Comparison of ENCODE assay signal across 12 mouse cellular contexts in the genomic region with DNA sequence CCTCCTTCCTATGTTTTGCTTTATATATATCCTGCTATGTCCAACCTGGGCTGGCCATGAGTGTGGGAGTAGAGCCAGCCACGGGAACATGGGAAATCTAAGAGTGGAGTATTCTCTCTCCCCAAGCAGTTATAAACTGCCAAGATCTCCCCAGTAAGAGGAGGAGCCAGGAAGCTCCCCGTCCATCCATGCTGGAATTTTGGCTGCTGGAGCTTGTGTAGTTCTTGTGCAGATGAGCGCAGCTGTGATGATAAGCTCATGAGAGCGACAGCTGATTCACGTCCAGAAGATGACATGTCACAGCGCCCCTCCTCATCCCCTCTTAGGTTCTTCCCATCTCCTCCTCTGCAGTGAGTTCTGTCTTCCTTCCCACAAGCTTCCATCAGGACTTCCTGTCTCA.
DNase-seq lines count a peak whose midpoint lies in the region; ATAC-seq lines count a peak whose summit lies in the region.
"Had no signal": no experiment of that assay in that cellular context is flagged by ENCODE, and none has a peak within 500 bp of the region (broad histone marks: within the 10 kb centered on the region; RNA-seq: fewer than 3 reads in every experiment).

No protein-coding gene starts in this region.

- H3K36me3 ChIP-seq in intestine, embryonic 15.5 days, result no peaks in the 10 kb centered on the region
- H3K36me3 ChIP-seq in stomach, embryonic 16.5 days (ENCODE audit: control insufficient read depth, insufficient read depth, low read length), result no peaks in the 10 kb centered on the region
- H3K36me3 ChIP-seq in midbrain, embryonic 14.5 days (ENCODE audit: control insufficient read depth, insufficient read depth, low read length), result no peaks in the 10 kb centered on the region
- H3K36me3 ChIP-seq: forebrain, embryonic 12.5 days; heart, embryonic 13.5 days; limb, embryonic 13.5 days; midbrain, embryonic 10.5 days had no signal

- H3K9ac ChIP-seq in intestine, embryonic 15.5 days, result no peak overlapping the region
- no peak overlapping the region for H3K9ac ChIP-seq in stomach, embryonic 16.5 days (ENCODE audit: low read length)
- H3K9ac ChIP-seq in midbrain, embryonic 14.5 days (replicated peaks; ENCODE audit: low read length), result no peak overlapping the region
- H3K9ac ChIP-seq: forebrain, embryonic 12.5 days; heart, embryonic 13.5 days; limb, embryonic 13.5 days had no signal

- H3K9me3 ChIP-seq in intestine, embryonic 15.5 days, result no peaks in the 10 kb centered on the region
- no peaks in the 10 kb centered on the region for H3K9me3 ChIP-seq in stomach, embryonic 16.5 days (replicated peaks; ENCODE audit: control insufficient read depth, low read length)
- no peaks in the 10 kb centered on the region for H3K9me3 ChIP-seq in midbrain, embryonic 14.5 days (ENCODE audit: control insufficient read depth, low read length)
- H3K9me3 ChIP-seq: forebrain, embryonic 12.5 days; heart, embryonic 13.5 days; limb, embryonic 13.5 days; midbrain, embryonic 10.5 days had no signal

- ATAC-seq in intestine, embryonic 15.5 days, result peak; percentile 87
- ATAC-seq in stomach, embryonic 16.5 days (ENCODE audit: insufficient read depth, low FRiP score), result peak; percentile 91
- ATAC-seq in midbrain, embryonic 14.5 days (ENCODE audit: low FRiP score, low TSS enrichment), result no peak

- H3K27me3 ChIP-seq in intestine, embryonic 15.5 days (replicated peaks), result no peaks in the 10 kb centered on the region
- no peaks in the 10 kb centered on the region for H3K27me3 ChIP-seq in stomach, embryonic 16.5 days (ENCODE audit: control insufficient read depth, insufficient read depth, low read length)
- H3K27me3 ChIP-seq in midbrain, embryonic 14.5 days (ENCODE audit: control insufficient read depth, insufficient read depth, low read length), result no peaks in the 10 kb centered on the region
- H3K27me3 ChIP-seq: forebrain, embryonic 12.5 days; heart, embryonic 13.5 days; limb, embryonic 13.5 days had no signal

- peak; percentile 26 for DNase-seq in ovary, adult 18-20 months (ENCODE audit: low spot score)
- DNase-seq in ovary, postnatal 10 days (ENCODE audit: low spot score), result no peak
- DNase-seq in kidney, postnatal 4 days, result peak; percentile 70 to 76
- no peak for DNase-seq in midbrain, embryonic 14.5 days
- no peak for DNase-seq in cerebellum, postnatal 25 days
- DNase-seq: thymus, postnatal 14 days had no signal

- no peak overlapping the region for H3K4me3 ChIP-seq in intestine, embryonic 15.5 days (replicated peaks)
- no peak overlapping the region for H3K4me3 ChIP-seq in stomach, embryonic 16.5 days (replicated peaks; ENCODE audit: low read length)
- no peak overlapping the region for H3K4me3 ChIP-seq in midbrain, embryonic 14.5 days (replicated peaks; ENCODE audit: low read depth, low read length)
- H3K4me3 ChIP-seq: forebrain, embryonic 12.5 days; heart, embryonic 13.5 days; limb, embryonic 13.5 days; midbrain, embryonic 10.5 days had no signal

- WGBS in intestine, embryonic 15.5 days, result 48% methylated on average over 6 of the region's 6 CpGs
- WGBS in stomach, embryonic 16.5 days, result 44% methylated on average over 6 of the region's 6 CpGs
- 94% methylated on average over 6 of the region's 6 CpGs for WGBS in midbrain, embryonic 14.5 days

- no peak overlapping the region for H3K27ac ChIP-seq in intestine, embryonic 15.5 days
- peak overlapping the region; percentile 67 for H3K27ac ChIP-seq in stomach, embryonic 16.5 days (ENCODE audit: low read length)
- no peak overlapping the region for H3K27ac ChIP-seq in midbrain, embryonic 14.5 days (replicated peaks; ENCODE audit: low read depth, low read length)
- H3K27ac ChIP-seq: forebrain, embryonic 12.5 days; heart, embryonic 13.5 days; limb, embryonic 13.5 days; midbrain, embryonic 10.5 days had no signal

- no peak overlapping the region for H3K4me2 ChIP-seq in intestine, embryonic 15.5 days (replicated peaks)
- H3K4me2 ChIP-seq in stomach, embryonic 16.5 days (ENCODE audit: low read depth, low read length), result no peak overlapping the region
- no peak overlapping the region for H3K4me2 ChIP-seq in midbrain, embryonic 14.5 days (ENCODE audit: low read length)
- H3K4me2 ChIP-seq: forebrain, embryonic 12.5 days; heart, embryonic 13.5 days; limb, embryonic 13.5 days had no signal

- no peaks in the 10 kb centered on the region for H3K4me1 ChIP-seq in intestine, embryonic 15.5 days (replicated peaks)
- H3K4me1 ChIP-seq in stomach, embryonic 16.5 days (ENCODE audit: control insufficient read depth, insufficient read depth, low read length), result no peaks in the 10 kb centered on the region
- no peaks in the 10 kb centered on the region for H3K4me1 ChIP-seq in midbrain, embryonic 14.5 days (ENCODE audit: control insufficient read depth, insufficient read depth, low read length)
- H3K4me1 ChIP-seq: forebrain, embryonic 12.5 days; heart, embryonic 13.5 days; limb, embryonic 13.5 days; midbrain, embryonic 10.5 days had no signal

Comparison
In these comparisons a context has a peak if more than half of its experiments do, and no peak if none do; other contexts are left out.
1. DNase-seq: peak in ovary, adult 18-20 months (single experiment) and kidney, postnatal 4 days (2 of 2); none in ovary, postnatal 10 days (single experiment), midbrain, embryonic 14.5 days (single experiment) and cerebellum, postnatal 25 days (0 of 2).